Mouse (Mus musculus): ENCODE measurements around the gene Rptor. TPM values are rescaled to one million over a fixed set of nuclear protein-coding genes. Genes with fewer than 3 reads are reported as not detected.
A peak's percentile ranks its signal among the peaks of the same experiment; 100 is the strongest.

Gene Rptor
- polyA plus RNA-seq, 1 experiment from 2014 or later = 14.6 TPM

GRCm38 (mm10) chr11:119577721-119578120 is 25.0 kb upstream of the Rptor start:
- no peaks in the 10 kb centered on the region for H3K27me3 ChIP-seq (ENCODE audit: insufficient read depth, low read length)
- DNase-seq = no peak
- no peak for TF ChIP-seq CTCF (IDR thresholded peaks at IDR 0.05; ENCODE audit: low read depth)
- no peak overlapping the region for H3K9ac ChIP-seq
- whole genome bisulfite sequencing = 86% methylated on average over 2 of the region's 2 CpGs
- no peaks in the 10 kb centered on the region; the same call in 1 of the 2 replicates for H3K4me1 ChIP-seq (ENCODE audit: insufficient read depth)
- H3K9me3 ChIP-seq (ENCODE audit: low read depth, low read length) = no peaks in the 10 kb centered on the region
- H3K27ac ChIP-seq (ENCODE audit: low read depth) = no peak overlapping the region
- no peaks in the 10 kb centered on the region for H3K36me3 ChIP-seq (ENCODE audit: insufficient read depth)
- H3K4me2 ChIP-seq = no peak overlapping the region
- H3K4me3 ChIP-seq (ENCODE audit: low read depth, low read length) = no peak overlapping the region
- ATAC-seq (ENCODE audit: insufficient read depth) = no peak

- Histone ChIP-seq H3K27ac (ENCODE audit: low read depth) (no peak overlapping the region), H3K4me1 (ENCODE audit: insufficient read depth) (no peaks in the 10 kb centered on the region), H3K36me3 (ENCODE audit: insufficient read depth) (no peaks in the 10 kb centered on the region), H3K4me3 (ENCODE audit: low read depth, low read length) (no peak overlapping the region), H3K27me3 (ENCODE audit: insufficient read depth, low read length) (no peaks in the 10 kb centered on the region), H3K4me2 (no peak overlapping the region), H3K9ac (no peak overlapping the region), H3K9me3 (ENCODE audit: low read depth, low read length) (no peaks in the 10 kb centered on the region)
- TF ChIP-seq CTCF (IDR thresholded peaks at IDR 0.05; ENCODE audit: low read depth) = no peak
- 51% methylated on average over 4 of the region's 4 CpGs for WGBS
- no peak for ATAC-seq (ENCODE audit: insufficient read depth)
- no peak for DNase-seq
These were observed 16.2 kb upstream of the Rptor start for GRCm38 (mm10) chr11:119586511-119586910.

- H3K9ac ChIP-seq = no peak overlapping the region
- H3K9me3 ChIP-seq (ENCODE audit: low read depth, low read length) = no peaks in the 10 kb centered on the region
- no peak for TF ChIP-seq CTCF (IDR thresholded peaks at IDR 0.05; ENCODE audit: low read depth)
- no peak for ATAC-seq (ENCODE audit: insufficient read depth)
- 28% methylated on average over 5 of the region's 5 CpGs for WGBS
- no peak for DNase-seq
- H3K4me1 ChIP-seq (ENCODE audit: insufficient read depth) = no peaks in the 10 kb centered on the region
- no peak overlapping the region for H3K27ac ChIP-seq (ENCODE audit: low read depth)
- no peaks in the 10 kb centered on the region for H3K27me3 ChIP-seq (ENCODE audit: insufficient read depth, low read length)
- no peak overlapping the region for H3K4me2 ChIP-seq
- H3K36me3 ChIP-seq (ENCODE audit: insufficient read depth) = no peaks in the 10 kb centered on the region
- H3K4me3 ChIP-seq (ENCODE audit: low read depth, low read length) = no peak overlapping the region
These were observed 15.6 kb upstream of the Rptor start for GRCm38 (mm10) chr11:119587112-119587511.

GRCm38 (mm10) chr11:119589242-119589641 is 13.5 kb upstream of the Rptor start:
- H3K4me3 ChIP-seq (ENCODE audit: low read depth, low read length) = no peak overlapping the region
- DNase-seq (no peak), ATAC-seq (ENCODE audit: insufficient read depth) (no peak)
- no peaks in the 10 kb centered on the region for H3K4me1 ChIP-seq (ENCODE audit: insufficient read depth)
- 74% methylated on average over 7 of the region's 7 CpGs for WGBS
- H3K9me3 ChIP-seq (ENCODE audit: low read depth, low read length) = no peaks in the 10 kb centered on the region
- TF ChIP-seq CTCF (IDR thresholded peaks at IDR 0.05; ENCODE audit: low read depth) = no peak
- H3K27me3 ChIP-seq (ENCODE audit: insufficient read depth, low read length) = no peaks in the 10 kb centered on the region
- H3K27ac ChIP-seq (ENCODE audit: low read depth) = no peak overlapping the region
- H3K9ac ChIP-seq = no peak overlapping the region
- H3K36me3 ChIP-seq (ENCODE audit: insufficient read depth) = no peaks in the 10 kb centered on the region
- H3K4me2 ChIP-seq = no peak overlapping the region

- ATAC-seq (ENCODE audit: insufficient read depth) = no peak
- DNase-seq = peak; percentile 6
- no peak overlapping the region for H3K4me2 ChIP-seq
- no peaks in the 10 kb centered on the region for H3K4me1 ChIP-seq (ENCODE audit: insufficient read depth)
- no peak overlapping the region for H3K9ac ChIP-seq
- H3K4me3 ChIP-seq (ENCODE audit: low read depth, low read length) = no peak overlapping the region
- H3K27me3 ChIP-seq (ENCODE audit: insufficient read depth, low read length) = no peaks in the 10 kb centered on the region
- H3K27ac ChIP-seq (ENCODE audit: low read depth) = no peak overlapping the region
- H3K9me3 ChIP-seq (ENCODE audit: low read depth, low read length) = no peaks in the 10 kb centered on the region
- H3K36me3 ChIP-seq (ENCODE audit: insufficient read depth) = no peaks in the 10 kb centered on the region
- WGBS = 28% methylated on average over 3 of the region's 3 CpGs
- TF ChIP-seq CTCF (IDR thresholded peaks at IDR 0.05; ENCODE audit: low read depth) = no peak
These were observed 8.7 kb upstream of the Rptor start for GRCm38 (mm10) chr11:119593966-119594365.

- ATAC-seq (ENCODE audit: insufficient read depth) (no peak), DNase-seq (no peak)
- Histone ChIP-seq H3K9me3 (ENCODE audit: low read depth, low read length) (no peaks in the 10 kb centered on the region), H3K4me3 (ENCODE audit: low read depth, low read length) (no peak overlapping the region), H3K4me1 (ENCODE audit: insufficient read depth) (no peaks in the 10 kb centered on the region), H3K9ac (no peak overlapping the region), H3K4me2 (no peak overlapping the region), H3K27ac (ENCODE audit: low read depth) (no peak overlapping the region), H3K27me3 (ENCODE audit: insufficient read depth, low read length) (no peaks in the 10 kb centered on the region), H3K36me3 (ENCODE audit: insufficient read depth) (no peaks in the 10 kb centered on the region)
- WGBS = 58% methylated on average over 3 of the region's 3 CpGs
- no peak for TF ChIP-seq CTCF (IDR thresholded peaks at IDR 0.05; ENCODE audit: low read depth)
These were observed 3.8 kb upstream of the Rptor start for GRCm38 (mm10) chr11:119598856-119599255.

- 69% methylated on average over 1 of the region's 1 CpGs for WGBS
- Histone ChIP-seq H3K9me3 (ENCODE audit: low read depth, low read length) (no peaks in the 10 kb centered on the region), H3K4me2 (no peak overlapping the region), H3K27me3 (ENCODE audit: insufficient read depth, low read length) (no peaks in the 10 kb centered on the region), H3K36me3 (ENCODE audit: insufficient read depth) (no peaks in the 10 kb centered on the region), H3K27ac (ENCODE audit: low read depth) (no peak overlapping the region), H3K4me1 (ENCODE audit: insufficient read depth) (no peaks in the 10 kb centered on the region), H3K9ac (no peak overlapping the region), H3K4me3 (ENCODE audit: low read depth, low read length) (no peak overlapping the region)
- no peak for DNase-seq
- 0 out of 2 replicates have a peak, but pooled peaks have one; percentile 31 for TF ChIP-seq CTCF (IDR thresholded peaks at IDR 0.05; ENCODE audit: low read depth)
- no peak for ATAC-seq (ENCODE audit: insufficient read depth)
These were observed 2.4 kb upstream of the Rptor start for GRCm38 (mm10) chr11:119600286-119600685.
